Mouse (Mus musculus) embryonic facial prominence, embryonic 11.5 days (tissue): ENCODE results near the gene Coq10a. TPM values are rescaled to one million over a fixed set of nuclear protein-coding genes. Genes with fewer than 3 reads are reported as not detected.

Experiments used
- ATAC-seq: fragments of 200-750 bp; cut with Nextera tagmentation; replicated peaks from 2 replicates; pipeline ENCODE4 v1.8.0; 2017; ENCODE audit warnings: low read depth; ENCODE audit not compliant: insufficient number of reproducible peaks, low FRiP score, low TSS enrichment
- DNase-seq: peaks from one replicate; pipeline ENCODE4 v3.0.0-alpha.2; 2015; ENCODE audit warnings: low spot score
- H3K27ac ChIP-seq: fragments of 300-500 bp; sonication (generic); replicated peaks from 2 replicates; pipeline ENCODE4 v1.5.1; 2014; ENCODE audit warnings: mild to moderate bottlenecking, low read depth, low read length, control low read depth
- H3K27me3 ChIP-seq: fragments of 300-500 bp; sonication (generic); 2 replicates; pipeline ENCODE4 v1.6.1; 2014; ENCODE audit warnings: mild to moderate bottlenecking, low read length, moderate library complexity, mixed read lengths; ENCODE audit not compliant: control insufficient read depth, insufficient read depth
- H3K36me3 ChIP-seq: fragments of 300-500 bp; sonication (generic); replicated peaks from 2 replicates; pipeline ENCODE4 v1.6.1; 2014; ENCODE audit warnings: low read depth, mild to moderate bottlenecking, low read length, moderate library complexity, mixed read lengths; ENCODE audit not compliant: control insufficient read depth, insufficient read depth
- H3K4me1 ChIP-seq: fragments of 300-500 bp; sonication (generic); 2 replicates; pipeline ENCODE4 v1.6.1; 2014; ENCODE audit warnings: low read length, mixed read lengths; ENCODE audit not compliant: control insufficient read depth, insufficient read depth
- H3K4me2 ChIP-seq: fragments of 300-500 bp; sonication (generic); 2 replicates; pipeline ENCODE4 v1.6.1; 2014; ENCODE audit warnings: low read depth, mild to moderate bottlenecking, control low read depth, low read length, moderate library complexity
- H3K4me3 ChIP-seq: fragments of 300-500 bp; sonication (generic); 2 replicates; pipeline ENCODE4 v1.5.1; 2014; ENCODE audit warnings: low read depth, low read length, control low read depth
- H3K9ac ChIP-seq: fragments of 300-500 bp; sonication (generic); replicated peaks from 2 replicates; pipeline ENCODE4 v1.6.1; 2014; ENCODE audit warnings: mild to moderate bottlenecking, control low read depth, low read length
- H3K9me3 ChIP-seq: fragments of 300-500 bp; sonication (generic); replicated peaks from 2 replicates; pipeline ENCODE4 v1.6.1; 2016; ENCODE audit warnings: mild to moderate bottlenecking, low read length, inconsistent platforms, mixed read lengths; ENCODE audit not compliant: control insufficient read depth
- WGBS: fragments of 180-500 bp; shearing (Covaris S2); extraction: QIAGEN DNeasy Blood & Tissue Kit; methylation state at CpG from one replicate; pipeline ENCODE4 v1.1.7; 2014; 5-methylcytosine and 5-hydroxymethylcytosine counted together
- polyA plus RNA-seq: library from polyadenylated mRNA; unstranded; fragments of >200 nt; fragmentation: Nextera tagmentation; extraction: Ambion mirVana; gene quantifications from 2 replicates; pipeline ENCODE4 v1.2.1, GENCODE M21; 2014

Gene Coq10a
- polyA plus RNA-seq, 1 experiment from 2014 or later: 13.2 TPM

DNA sequence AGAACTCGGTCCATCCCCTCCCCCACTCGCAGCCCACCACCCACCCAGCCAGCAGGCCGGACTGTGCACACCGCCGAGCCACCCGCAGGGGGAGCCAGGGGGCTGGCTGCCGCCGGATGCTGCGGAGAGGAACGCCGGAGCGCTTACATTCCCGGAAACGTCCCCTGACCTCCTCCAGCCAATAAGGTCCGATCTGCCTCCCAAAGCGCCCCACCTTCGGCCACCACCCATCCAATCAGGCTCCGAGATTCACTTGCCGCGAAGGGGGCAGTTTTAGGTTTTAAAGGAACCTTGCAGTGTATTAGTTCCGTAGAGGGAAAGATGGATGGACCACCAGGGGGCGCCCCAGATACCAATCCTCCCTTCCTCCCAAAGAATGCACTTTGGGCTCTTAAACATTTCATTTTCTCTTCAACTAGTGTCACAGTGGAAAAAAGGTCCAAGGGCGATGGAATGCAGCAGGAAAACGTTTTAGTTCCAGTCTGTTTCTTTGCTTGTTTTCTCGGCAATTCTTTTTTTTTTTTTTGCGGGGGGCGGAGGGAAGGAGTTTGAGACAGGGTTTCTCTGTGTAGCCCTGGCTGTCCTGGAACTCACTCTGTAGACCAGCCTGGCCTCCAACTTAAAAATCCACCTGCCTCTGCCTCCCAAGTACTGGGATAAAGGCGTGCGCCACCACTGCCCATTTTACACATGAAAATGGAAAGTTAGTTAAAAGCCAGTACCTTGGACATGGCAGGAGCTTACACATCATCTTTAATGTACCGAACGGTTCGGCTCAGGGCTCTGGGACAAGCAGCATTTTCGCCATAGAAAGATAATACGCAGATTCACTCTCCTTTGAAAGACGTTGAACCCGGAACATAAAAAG, 41.1 kb upstream of the Coq10a start:
- H3K9ac ChIP-seq: peak overlapping the region; percentile 78
- H3K4me2 ChIP-seq: peak overlapping the region; percentile 81
- H3K4me3 ChIP-seq: peak overlapping the region; percentile 68
- peak; percentile 82 for ATAC-seq
- no peaks in the 10 kb centered on the region for H3K4me1 ChIP-seq
- 0 out of 2 replicates have a peak overlapping the region, but pooled peaks have one; percentile 52 for H3K27ac ChIP-seq
- H3K9me3 ChIP-seq: no peaks in the 10 kb centered on the region
- no peaks in the 10 kb centered on the region; the same call in none of the 2 replicates for H3K36me3 ChIP-seq
- H3K27me3 ChIP-seq: no peaks in the 10 kb centered on the region
- peak; percentile 98 for DNase-seq
- 5% methylated on average over 36 of the region's 36 CpGs for WGBS

DNA sequence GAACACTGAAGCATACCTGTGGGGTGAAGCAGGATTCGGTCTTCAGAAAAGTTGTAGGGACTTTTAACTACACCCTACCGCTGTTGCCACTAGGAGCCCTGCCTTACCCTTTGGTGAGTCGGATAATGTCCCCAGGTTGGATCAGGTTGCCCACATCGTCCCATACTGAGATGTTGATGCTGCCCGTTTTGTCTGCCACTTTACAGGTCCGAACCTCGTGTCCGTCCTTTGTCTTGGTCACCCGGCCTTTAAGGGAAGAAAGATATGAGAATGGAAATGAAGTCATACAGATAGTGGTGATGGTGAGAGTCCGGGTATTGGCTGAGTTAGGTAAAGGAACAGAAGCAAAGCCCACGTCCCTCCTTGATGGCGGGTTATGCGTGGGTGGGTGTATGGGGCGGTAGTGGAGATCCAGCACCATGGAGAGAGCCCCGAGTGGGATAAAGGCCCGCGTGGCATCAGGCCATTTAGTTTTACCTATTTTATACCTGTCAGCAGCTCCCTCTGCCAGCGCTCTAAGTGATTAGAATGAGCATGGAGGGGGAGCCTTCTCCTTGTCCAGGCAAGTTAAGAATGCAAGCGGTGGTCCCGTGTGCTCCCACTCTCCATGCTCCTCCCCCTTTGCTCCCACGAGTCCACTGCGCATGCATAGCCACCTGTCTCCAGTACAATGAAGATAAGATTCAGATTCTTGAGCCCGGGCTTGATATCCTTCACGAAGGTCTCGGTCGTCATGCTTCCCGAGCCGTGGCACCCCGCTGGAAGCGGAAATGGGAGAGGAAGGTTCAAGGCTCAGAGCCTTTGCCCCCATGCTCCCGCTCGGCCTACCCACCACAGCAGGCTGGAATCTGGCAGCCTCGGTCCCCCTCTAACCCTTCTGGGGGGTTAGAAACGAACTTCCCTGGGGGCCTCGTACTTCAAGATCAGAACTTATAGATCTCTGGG, 40.1 kb upstream of the Coq10a start:
- H3K4me1 ChIP-seq: no peaks in the 10 kb centered on the region
- DNase-seq (peak; percentile 60), ATAC-seq (no peak)
- 19% methylated on average over 35 of the region's 35 CpGs for WGBS
- peak overlapping the region; percentile 81 for H3K4me2 ChIP-seq
- H3K4me3 ChIP-seq: peak overlapping the region; percentile 68
- H3K9me3 ChIP-seq: no peaks in the 10 kb centered on the region
- no peaks in the 10 kb centered on the region for H3K27me3 ChIP-seq
- H3K36me3 ChIP-seq: no peaks in the 10 kb centered on the region; the same call in none of the 2 replicates
- H3K27ac ChIP-seq: 0 out of 2 replicates have a peak overlapping the region, but pooled peaks have one; percentile 52
- H3K9ac ChIP-seq: peak overlapping the region; percentile 78

DNA sequence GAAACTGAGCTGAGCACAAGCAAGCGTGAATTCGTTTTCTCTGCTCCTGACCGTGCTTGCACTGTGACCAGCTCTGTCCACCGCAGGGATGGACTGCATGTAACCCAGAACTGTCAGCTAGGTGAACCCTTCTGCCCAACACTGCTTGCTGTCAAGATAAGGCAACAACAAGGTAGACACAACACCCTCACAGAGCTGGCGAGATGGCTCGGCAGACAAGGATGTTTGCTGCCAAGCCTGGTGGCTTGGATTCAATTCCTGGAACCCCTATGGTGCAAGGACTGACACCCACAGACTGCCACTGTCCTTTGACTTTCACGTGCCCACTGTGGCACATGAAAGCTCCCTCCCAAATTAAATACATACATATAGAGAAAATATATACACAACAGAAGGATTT, 35.1 kb upstream of the Coq10a start:
- Histone ChIP-seq H3K36me3 (no peaks in the 10 kb centered on the region; the same call in 1 of the 2 replicates), H3K9ac (no peak overlapping the region), H3K27ac (no peak overlapping the region), H3K4me1 (no peaks in the 10 kb centered on the region; the same call in 1 of the 2 replicates), H3K27me3 (no peaks in the 10 kb centered on the region), H3K4me3 (no peak overlapping the region), H3K4me2 (no peak overlapping the region), H3K9me3 (no peaks in the 10 kb centered on the region)
- 86% methylated on average over 7 of the region's 7 CpGs for WGBS
- DNase-seq: no peak
- no peak for ATAC-seq

DNA sequence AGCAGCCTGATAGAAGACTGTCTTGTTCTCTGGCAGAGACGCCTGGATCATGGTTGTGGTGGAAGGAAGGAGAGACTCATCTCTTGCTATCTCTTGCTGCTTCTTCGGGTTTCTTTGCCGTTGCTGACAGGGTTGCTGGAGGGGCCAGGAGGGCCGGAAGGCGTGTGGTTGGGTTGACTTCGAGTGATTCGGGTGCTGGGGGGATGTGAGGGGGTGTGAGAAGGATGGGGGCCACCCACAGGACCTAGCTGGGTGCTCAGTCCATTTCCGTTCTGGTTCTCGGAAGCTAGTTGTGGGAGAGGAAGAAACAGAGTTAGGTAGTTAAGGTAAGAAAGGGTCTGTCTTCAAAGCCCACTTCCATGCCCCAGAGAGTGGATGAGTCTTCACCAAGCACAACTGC, 32.8 kb upstream of the Coq10a start:
- Histone ChIP-seq H3K4me1 (no peaks in the 10 kb centered on the region; the same call in 1 of the 2 replicates), H3K36me3 (no peaks in the 10 kb centered on the region; the same call in 1 of the 2 replicates), H3K27ac (no peak overlapping the region), H3K4me2 (no peak overlapping the region), H3K9ac (no peak overlapping the region), H3K4me3 (no peak overlapping the region), H3K27me3 (no peaks in the 10 kb centered on the region), H3K9me3 (no peaks in the 10 kb centered on the region)
- ATAC-seq (no peak), DNase-seq (no peak)
- WGBS: 75% methylated on average over 9 of the region's 9 CpGs

DNA sequence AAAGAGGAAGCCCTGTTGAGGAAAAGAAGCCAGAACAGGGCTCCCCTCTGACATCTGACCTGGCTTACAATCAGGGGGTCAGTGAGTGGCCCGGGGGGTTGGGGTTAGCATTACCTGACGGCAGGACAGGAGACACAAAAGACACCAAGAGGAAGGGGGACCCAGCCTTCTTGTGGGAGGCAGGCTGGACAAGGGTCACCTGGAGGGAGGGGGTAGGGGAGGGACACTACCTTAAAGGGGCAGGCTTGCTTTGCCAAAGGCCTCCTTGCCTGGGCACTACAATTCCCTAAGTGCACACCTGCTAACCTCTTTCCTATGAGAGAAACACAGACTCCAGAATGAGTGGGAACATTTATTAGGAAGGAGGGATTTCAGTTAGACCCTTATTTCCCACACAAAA, 32.3 kb upstream of the Coq10a start, which contains the start of gene Slc39a5:
Gene Slc39a5, minus strand, starts transcription at position 174 of the 400 bp plus-strand sequence.
- Histone ChIP-seq H3K9ac (no peak within 1 kb of the TSS; the same call in 1 of the 2 replicates), H3K4me1 (no peaks in the 10 kb centered on the region; the same call in 1 of the 2 replicates), H3K36me3 (peaks cover under 1% of the 10 kb centered on the region; the same call in 1 of the 2 replicates), H3K4me2 (no peak within 1 kb of the TSS), H3K27me3 (no peaks in the 10 kb centered on the region), H3K4me3 (no peak within 1 kb of the TSS), H3K9me3 (no peaks in the 10 kb centered on the region), H3K27ac (no peak within 1 kb of the TSS)
- no peak for DNase-seq
- ATAC-seq: no peak
- 8% methylated on average over 2 of the region's 2 CpGs for WGBS

DNA sequence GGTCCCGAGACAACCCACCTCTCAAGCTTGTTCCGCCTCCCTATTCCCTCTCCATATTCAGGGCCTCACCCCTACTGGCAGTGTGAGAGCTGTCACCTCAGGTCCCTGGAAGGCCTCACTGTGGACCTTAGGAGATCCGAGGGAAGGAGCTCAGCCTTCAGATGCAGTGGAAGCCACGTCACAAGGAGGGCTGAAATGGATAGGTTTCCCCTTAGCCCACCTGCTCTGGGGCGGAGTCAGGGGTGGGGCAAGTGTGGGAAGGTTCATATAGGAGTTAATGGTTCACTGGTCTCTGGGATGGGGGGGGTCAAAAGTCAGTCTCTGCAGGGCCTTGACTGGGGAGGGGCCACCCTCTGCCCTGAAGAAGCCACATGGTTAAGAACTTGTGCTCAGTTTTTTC, 31.5 kb upstream of the Coq10a start:
- peaks cover 3% of the 10 kb centered on the region; the same call in 1 of the 2 replicates for H3K36me3 ChIP-seq
- no peaks in the 10 kb centered on the region for H3K9me3 ChIP-seq
- ATAC-seq (no peak), DNase-seq (no peak)
- no peak overlapping the region for H3K4me3 ChIP-seq
- no peaks in the 10 kb centered on the region for H3K27me3 ChIP-seq
- H3K9ac ChIP-seq: no peak overlapping the region; the same call in 1 of the 2 replicates
- no peaks in the 10 kb centered on the region; the same call in 1 of the 2 replicates for H3K4me1 ChIP-seq
- H3K4me2 ChIP-seq: no peak overlapping the region
- 30% methylated on average over 5 of the region's 5 CpGs for WGBS
- no peak overlapping the region for H3K27ac ChIP-seq

DNA sequence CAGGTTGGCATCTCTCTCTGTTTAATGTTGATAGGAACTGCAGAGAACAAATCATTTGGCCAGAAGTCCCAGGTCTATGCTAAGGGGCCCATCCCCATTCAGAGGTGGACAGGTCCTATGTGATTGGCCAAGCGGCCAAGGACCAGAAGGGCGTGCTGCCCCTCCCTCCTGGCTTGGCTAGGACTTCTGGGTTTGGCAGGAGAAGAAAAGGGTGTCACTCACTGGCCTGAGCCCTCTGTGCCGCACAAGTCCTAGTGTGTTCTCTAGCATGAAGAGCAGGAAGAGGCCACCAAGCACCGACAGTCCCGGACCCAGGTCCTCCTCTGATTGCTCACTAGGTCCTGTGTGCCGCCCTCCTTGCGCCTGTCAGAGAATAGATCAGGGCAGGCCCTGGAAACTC, 28.7 kb upstream of the Coq10a start:
- no peak for DNase-seq
- ATAC-seq: no peak
- no peak overlapping the region for H3K9ac ChIP-seq
- H3K27ac ChIP-seq: no peak overlapping the region
- H3K4me3 ChIP-seq: no peak overlapping the region
- no peak overlapping the region for H3K4me2 ChIP-seq
- H3K4me1 ChIP-seq: no peaks in the 10 kb centered on the region; the same call in 1 of the 2 replicates
- H3K9me3 ChIP-seq: no peaks in the 10 kb centered on the region
- peaks cover 5% of the 10 kb centered on the region; the same call in 1 of the 2 replicates for H3K36me3 ChIP-seq
- 71% methylated on average over 7 of the region's 7 CpGs for WGBS
- H3K27me3 ChIP-seq: no peaks in the 10 kb centered on the region
